Mouse (Mus musculus) CD4-positive helper T cell, adult 2 months (primary cell): ENCODE results near the gene Emc4.

ENCODE experiments used
- DNase-seq: peaks from one replicate; pipeline ENCODE4 v3.0.0-alpha.2; 2012; ENCODE audit warnings: low read depth, missing footprints, low spot score

Gene Emc4

DNA sequence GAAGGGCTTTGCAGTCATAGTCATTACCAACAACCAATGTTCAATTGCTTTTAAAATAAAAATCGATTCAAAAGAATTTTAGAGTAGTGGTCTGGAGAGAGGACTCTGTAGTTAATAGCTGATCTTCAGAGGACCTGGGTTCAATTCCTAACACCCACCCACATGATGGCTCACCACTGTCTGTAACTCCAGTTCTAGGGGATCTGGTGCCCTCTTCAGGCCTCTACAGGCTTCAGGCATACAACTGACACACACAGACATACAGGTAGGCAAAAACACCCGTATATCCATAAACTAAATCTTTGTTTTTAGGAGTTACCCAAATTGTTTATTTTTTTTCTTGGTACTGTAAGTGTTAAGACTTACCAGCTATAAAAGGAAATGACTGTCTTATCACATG lies 28.1 kb downstream of the Emc4 start:
- DNase-seq: peak; percentile 16

GRCm38 (mm10) chr2:112337211-112337610 lies 30.6 kb downstream of the Emc4 start:
- no peak for DNase-seq

DNA sequence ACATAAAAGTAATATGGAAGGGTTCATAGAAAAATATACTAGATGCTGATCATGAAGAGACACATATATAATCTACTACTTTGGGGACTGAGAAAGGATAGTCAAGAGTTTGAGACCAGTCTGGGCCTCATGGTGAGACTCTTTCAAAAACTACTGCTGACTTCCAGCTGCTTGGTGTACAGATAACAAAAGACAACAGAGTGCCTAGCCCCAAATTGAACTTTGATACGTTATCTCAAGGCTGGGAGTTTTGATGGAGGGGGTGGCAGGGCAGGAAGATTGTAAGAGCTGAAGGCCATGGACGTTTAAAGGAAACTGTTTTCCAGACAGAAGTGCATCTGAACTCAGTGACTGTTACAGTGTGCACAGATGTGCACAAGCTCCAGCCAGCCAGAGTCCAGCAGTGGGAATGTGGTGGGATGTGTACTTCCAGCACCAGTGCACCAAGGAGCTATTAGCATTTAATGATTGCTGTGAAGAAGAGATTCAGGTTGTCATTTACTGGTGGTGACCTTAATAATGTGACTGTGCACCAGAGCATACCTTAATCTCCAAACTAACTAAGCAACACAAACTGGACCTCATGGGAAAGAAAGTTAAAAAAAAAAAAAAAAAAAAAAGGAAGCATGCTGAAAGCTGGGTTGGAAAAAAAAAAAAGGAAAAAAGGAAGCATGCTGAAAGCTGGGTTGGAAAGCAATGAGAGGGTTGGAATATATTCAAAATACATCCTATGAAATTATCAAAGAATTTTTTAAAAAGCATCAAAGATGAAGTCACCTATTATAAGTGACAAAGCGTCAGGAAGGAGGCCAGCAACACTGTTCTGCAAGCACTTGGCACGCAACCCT lies 35.6 kb downstream of the Emc4 start:
- no peak for DNase-seq

DNA sequence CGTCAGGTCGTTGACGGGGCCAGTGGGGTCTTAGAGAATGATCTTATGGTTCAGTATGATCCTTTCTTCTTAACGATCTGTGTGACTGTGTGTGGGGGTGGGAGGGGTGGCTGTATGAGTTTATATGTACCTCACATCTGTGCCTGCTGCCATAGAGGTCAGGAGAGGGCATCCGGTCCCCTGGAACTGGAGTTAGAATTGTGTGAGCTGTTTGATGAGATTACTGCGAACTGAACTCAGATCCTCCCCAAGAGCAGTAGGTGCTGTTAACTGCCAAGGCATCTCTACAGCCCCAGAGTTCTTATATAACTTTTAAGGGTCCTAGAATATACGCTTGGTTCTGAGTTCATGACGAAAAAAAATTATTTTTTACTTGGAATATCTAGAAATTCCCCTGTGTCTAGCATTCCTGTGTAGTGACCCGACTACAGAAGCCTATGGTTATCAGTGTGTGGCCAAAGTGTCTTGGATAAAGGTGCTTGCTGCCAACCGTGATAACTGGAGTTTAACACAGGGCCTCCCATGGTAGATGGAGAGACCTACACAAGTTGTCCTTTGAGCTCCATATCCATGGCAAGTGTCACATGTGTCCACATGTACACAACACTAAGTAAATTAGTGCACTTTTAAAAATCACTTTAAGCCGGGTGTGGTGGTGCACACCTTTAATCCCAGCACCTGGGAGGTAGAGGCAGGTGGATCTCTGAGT lies 39.6 kb downstream of the Emc4 start:
- DNase-seq: no peak

DNA sequence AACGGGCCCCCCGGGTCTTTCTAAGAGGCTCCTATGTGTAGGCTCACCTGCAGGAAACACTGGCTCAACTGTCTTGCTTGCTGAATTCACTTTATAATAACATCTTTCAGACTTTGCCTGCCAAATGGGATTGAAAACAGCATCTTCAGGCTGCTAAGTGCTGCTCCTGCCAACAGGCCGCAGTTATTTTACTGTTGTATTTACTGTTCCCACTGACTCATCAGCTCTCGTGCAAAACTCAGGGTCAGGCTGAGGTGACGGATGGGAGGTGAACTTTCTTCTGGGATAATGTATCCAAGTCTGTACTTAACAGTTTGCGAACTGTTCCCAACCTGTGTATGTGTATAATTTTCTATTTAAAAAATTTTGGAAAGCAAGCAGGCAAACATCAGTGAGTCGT lies 48.9 kb downstream of the Emc4 start:
- DNase-seq: no peak

DNA sequence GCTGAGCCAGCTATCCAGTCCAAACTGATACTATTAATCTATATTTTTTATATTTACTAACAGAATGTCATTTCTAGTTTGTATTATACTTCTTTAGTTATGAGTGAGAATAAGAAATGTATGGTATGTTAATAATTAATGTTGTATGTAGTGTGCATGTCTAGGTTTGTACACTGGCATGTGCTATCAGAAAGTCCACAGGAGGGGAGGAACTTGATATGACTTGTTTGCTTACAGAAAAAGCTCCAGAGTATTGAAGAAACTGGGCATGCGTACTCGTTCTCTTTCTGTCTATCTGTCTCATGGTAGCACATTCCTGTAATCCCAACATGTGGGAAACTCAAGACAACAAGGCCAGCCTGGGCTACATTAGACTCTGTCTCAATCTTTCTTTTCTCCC lies 49.6 kb downstream of the Emc4 start:
- no peak for DNase-seq

DNA sequence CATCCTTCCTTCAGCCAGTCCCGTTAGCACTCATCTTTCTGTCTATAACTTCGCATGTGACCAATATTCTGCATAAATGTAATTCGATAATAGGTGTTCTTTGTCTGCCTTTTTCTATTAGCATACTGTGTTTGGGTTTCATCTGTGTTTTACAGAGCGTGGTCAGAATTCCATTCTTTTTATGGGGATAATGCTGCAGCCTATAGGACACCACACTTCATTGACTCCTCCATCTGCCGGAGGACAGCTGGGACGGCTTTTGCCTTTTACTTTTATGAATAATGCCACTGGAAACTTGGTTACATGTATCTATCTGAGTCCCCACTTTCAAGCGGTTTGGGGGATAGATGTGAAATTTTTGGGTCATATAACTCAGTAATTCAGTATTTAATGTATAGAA lies 52.2 kb downstream of the Emc4 start:
- no peak for DNase-seq
